Mouse (Mus musculus): Measurements from ENCODE around the gene Vmn1r229. TPM values are rescaled to one million over a fixed set of nuclear protein-coding genes. Genes with fewer than 3 reads are reported as not detected.

The Vmn1r229 gene
- polyA plus RNA-seq (2016; fragmentation: Nextera tagmentation; extraction: Ambion mirVana) = not detected in 2 replicates

DNA sequence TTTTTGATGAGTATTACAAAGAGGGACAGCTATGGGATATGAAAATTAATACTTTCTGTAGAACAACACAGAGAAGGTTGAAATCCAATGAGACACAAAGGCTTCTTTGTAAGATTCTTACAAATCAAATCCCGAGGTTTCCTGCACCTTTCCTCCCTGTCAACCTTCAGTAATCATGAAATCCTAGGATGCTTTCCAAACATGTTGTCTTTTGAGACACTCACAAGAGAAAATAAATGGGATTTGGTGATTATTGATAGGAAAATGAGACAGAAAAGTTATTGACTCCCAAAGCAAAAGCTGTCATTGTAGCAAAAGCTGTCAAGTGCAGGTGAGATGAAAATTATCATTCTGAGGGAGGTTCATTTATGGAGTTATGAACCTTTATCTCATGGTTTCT, at the start of gene Vmn1r229:
Gene Vmn1r229, plus strand, starts transcription at position 301 of the 400 bp plus-strand sequence.
- Histone ChIP-seq H3K36me3 (no peaks in the 10 kb centered on the region), H3K4me1 (no peaks in the 10 kb centered on the region), H3K27me3 (ENCODE audit: low read depth, poor library complexity, severe bottlenecking) (no peaks in the 10 kb centered on the region), H3K4me3 (no peak within 1 kb of the TSS), H3K9me3 (replicated peaks) (peaks cover 18% of the 10 kb centered on the region; the same call in 1 of the 2 replicates), H3K27ac (replicated peaks) (no peak within 1 kb of the TSS)
- WGBS = 69% methylated on average over 1 of the region's 1 CpGs
- DNase-seq (ENCODE audit: low spot score) = no peak

DNA sequence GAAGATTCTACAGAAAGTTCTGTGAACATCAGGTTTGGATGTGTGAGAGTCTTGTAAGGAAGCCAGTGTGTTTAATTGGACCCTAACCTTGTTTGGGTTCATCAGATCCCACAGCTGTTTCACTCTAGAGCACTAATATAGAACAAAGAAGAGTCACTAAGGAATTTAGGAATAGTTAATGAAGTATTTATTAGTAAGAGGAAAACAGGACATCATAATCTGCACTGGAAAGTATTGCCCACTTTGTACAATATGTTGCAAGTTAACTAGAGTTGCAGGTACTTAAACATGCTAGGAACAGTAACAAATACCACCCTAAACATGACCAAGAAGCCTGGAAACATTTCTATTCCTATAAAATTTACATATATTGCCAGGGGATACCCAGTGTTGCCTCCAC, 25.3 kb upstream of the Vmn1r229 start, which contains the start of gene Vmn1r228:
Gene Vmn1r228, minus strand, starts transcription at position 101 of the 400 bp plus-strand sequence.
- H3K4me3 ChIP-seq = no peak within 1 kb of the TSS
- H3K27ac ChIP-seq (replicated peaks) = no peak within 1 kb of the TSS
- H3K4me1 ChIP-seq = no peaks in the 10 kb centered on the region
- H3K9me3 ChIP-seq (replicated peaks) = peaks cover 57% of the 10 kb centered on the region
- H3K36me3 ChIP-seq = no peaks in the 10 kb centered on the region
- no peaks in the 10 kb centered on the region for H3K27me3 ChIP-seq (ENCODE audit: low read depth, poor library complexity, severe bottlenecking)
- no peak for DNase-seq (ENCODE audit: low spot score)

GRCm38 (mm10) chr17:20840144-20840543, 28.8 kb downstream of the Vmn1r229 start, which contains the start of gene Vmn1r230:
Vmn1r230 (plus strand) TSS chr17:20840444.
- DNase-seq (ENCODE audit: low spot score) = no peak
- H3K4me1 ChIP-seq = no peaks in the 10 kb centered on the region
- peaks cover 31% of the 10 kb centered on the region; the same call in 1 of the 2 replicates for H3K9me3 ChIP-seq (replicated peaks)
- no peaks in the 10 kb centered on the region for H3K36me3 ChIP-seq
- WGBS = 18% methylated on average over 1 of the region's 1 CpGs
- no peak within 1 kb of the TSS for H3K27ac ChIP-seq (replicated peaks)
- H3K4me3 ChIP-seq = no peak within 1 kb of the TSS
- no peaks in the 10 kb centered on the region for H3K27me3 ChIP-seq (ENCODE audit: low read depth, poor library complexity, severe bottlenecking)

Other genes starting within 250 kb of the Vmn1r229 start
- gene Vmn2r109, start 246.8 kb upstream of the Vmn1r229 start, polyA plus RNA-seq (2016; fragmentation: Nextera tagmentation; extraction: Ambion mirVana) = not detected in 2 replicates
- 0.04 TPM in 1 of 2 replicates, not detected in the other for gene Vmn2r110, start 215.1 kb upstream of the Vmn1r229 start, polyA plus RNA-seq (2016; fragmentation: Nextera tagmentation; extraction: Ambion mirVana)
- gene Fpr-rs3, start 186.7 kb upstream of the Vmn1r229 start, polyA plus RNA-seq (2016; fragmentation: Nextera tagmentation; extraction: Ambion mirVana) = not detected in 2 replicates
- not detected in 2 replicates for gene Vmn1r226, start 128.7 kb upstream of the Vmn1r229 start, polyA plus RNA-seq (2016; fragmentation: Nextera tagmentation; extraction: Ambion mirVana)
- not detected in 2 replicates for gene Vmn1r227, start 81.7 kb upstream of the Vmn1r229 start, polyA plus RNA-seq (2016; fragmentation: Nextera tagmentation; extraction: Ambion mirVana)
- gene Vmn1r228, start 25.4 kb upstream of the Vmn1r229 start, polyA plus RNA-seq (2016; fragmentation: Nextera tagmentation; extraction: Ambion mirVana) = not detected in 2 replicates
- not detected in 2 replicates for gene Vmn1r230, start 28.9 kb downstream of the Vmn1r229 start, polyA plus RNA-seq (2016; fragmentation: Nextera tagmentation; extraction: Ambion mirVana)
- gene Vmn1r231, start 93.5 kb downstream of the Vmn1r229 start, polyA plus RNA-seq (2016; fragmentation: Nextera tagmentation; extraction: Ambion mirVana) = not detected in 2 replicates
- gene Vmn1r232, start 108.2 kb downstream of the Vmn1r229 start, polyA plus RNA-seq (2016; fragmentation: Nextera tagmentation; extraction: Ambion mirVana) = not detected in 2 replicates
- gene Ppp2r1a, start 133.8 kb downstream of the Vmn1r229 start, polyA plus RNA-seq (2016; fragmentation: Nextera tagmentation; extraction: Ambion mirVana) = 509 and 575 TPM in 2 replicates
- gene Vmn1r233, start 184.9 kb downstream of the Vmn1r229 start, polyA plus RNA-seq (2016; fragmentation: Nextera tagmentation; extraction: Ambion mirVana) = not detected in 2 replicates
- gene Zfp160, start 197.3 kb downstream of the Vmn1r229 start, polyA plus RNA-seq (2016; fragmentation: Nextera tagmentation; extraction: Ambion mirVana) = 15.4 and 17.9 TPM in 2 replicates

Data from midbrain, embryonic 10.5 days (tissue).